Mouse (Mus musculus) bone marrow, adult 2 months (tissue): ENCODE measurements around the gene Ddost. TPM values are rescaled to one million over a fixed set of nuclear protein-coding genes. Genes with fewer than 3 reads are reported as not detected.
A peak's percentile ranks its signal among the peaks of the same experiment; 100 is the strongest.

Experiments used
- H3K27ac ChIP-seq: fragments of 200-500 bp; 2 replicates; pipeline ENCODE4 v1.5.1; 2012; ENCODE audit warnings: low read depth, mild to moderate bottlenecking, control low read depth, inconsistent platforms, low read length; ENCODE audit not compliant: control insufficient read depth, poor library complexity, insufficient read depth
- H3K4me1 ChIP-seq: fragments of 200-500 bp; 2 replicates; pipeline ENCODE4 v1.6.1; 2011; ENCODE audit warnings: low read length; ENCODE audit not compliant: control insufficient read depth, insufficient read depth
- H3K4me3 ChIP-seq: fragments of 200-500 bp; replicated peaks from 2 replicates; pipeline ENCODE3; 2011; ENCODE audit warnings: mild to moderate bottlenecking, low read depth, low read length, control low read depth; ENCODE audit not compliant: control insufficient read depth
- CTCF ChIP-seq: fragments of 200-500 bp; IDR thresholded peaks from 2 replicates; pipeline ENCODE4 v1.5.1; 2011; ENCODE audit warnings: low read length, control low read depth; ENCODE audit not compliant: control insufficient read depth, insufficient read depth
- POLR2A ChIP-seq: fragments of 200-500 bp; IDR thresholded peaks from 2 replicates; pipeline ENCODE4 v1.6.1; 2011; ENCODE audit warnings: low read depth, mild to moderate bottlenecking, control low read depth, low read length, borderline replicate concordance; ENCODE audit not compliant: control insufficient read depth
- WGBS: fragments of 180-500 bp; shearing (Covaris S2); methylation state at CpG from one replicate; pipeline ENCODE4 v1.1.7; 2018; 5-methylcytosine and 5-hydroxymethylcytosine counted together
- polyA plus RNA-seq: library from polyadenylated mRNA; stranded (reverse); fragments of >200 nt; gene quantifications from 2 replicates; pipeline ENCODE4 v1.2.4, GENCODE M21; 2011; ENCODE audit warnings: low replicate concordance; ENCODE audit not compliant: missing spikeins, insufficient read depth, insufficient read length

Ddost gene
- polyA plus RNA-seq, 1 experiment, result 64.8 TPM

GRCm38 (mm10) chr4:138316369-138316768 lies 11.8 kb downstream of the Ddost start:
- Histone ChIP-seq H3K4me1 (no peaks in the 10 kb centered on the region), H3K4me3 (no peak overlapping the region), H3K27ac (no peak overlapping the region)
- TF ChIP-seq CTCF (peak; percentile 37; the same call in 1 of the 2 replicates), POLR2A (no peak)
- 90% methylated on average over 6 of the region's 6 CpGs for WGBS

- Histone ChIP-seq H3K27ac (no peak overlapping the region), H3K4me1 (no peaks in the 10 kb centered on the region), H3K4me3 (no peak overlapping the region)
- TF ChIP-seq CTCF (peak; percentile 92), POLR2A (no peak)
- 68% methylated on average over 6 of the region's 6 CpGs for WGBS
These were observed 14.2 kb downstream of the Ddost start for GRCm38 (mm10) chr4:138318509-138319266.

DNA sequence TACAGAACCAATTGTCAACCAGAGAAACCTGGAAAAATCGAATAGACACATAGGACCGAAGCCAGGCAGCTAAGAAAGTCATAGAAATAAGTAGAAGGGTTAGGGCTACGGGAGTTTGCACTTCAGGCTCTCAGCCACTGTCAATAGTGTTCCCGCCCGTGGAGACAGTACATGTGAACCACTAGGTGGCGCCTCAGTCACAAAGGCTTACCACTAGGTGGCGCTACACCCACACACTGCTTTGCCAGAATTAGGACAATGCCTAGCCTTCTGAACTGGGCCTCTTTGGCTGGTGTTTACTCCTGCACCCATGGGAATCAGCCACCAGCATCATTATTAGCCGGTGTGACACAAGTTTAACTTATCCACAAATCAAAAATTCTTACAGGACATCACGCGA lies 15.0 kb downstream of the Ddost start:
- no peaks in the 10 kb centered on the region for H3K4me1 ChIP-seq
- no peak overlapping the region for H3K27ac ChIP-seq
- TF ChIP-seq CTCF (peak; percentile 100), POLR2A (no peak)
- no peak overlapping the region for H3K4me3 ChIP-seq
- 32% methylated on average over 10 of the region's 10 CpGs for WGBS

GRCm38 (mm10) chr4:138320711-138321110 lies 16.2 kb downstream of the Ddost start:
- WGBS, result 89% methylated on average over 11 of the region's 11 CpGs
- TF ChIP-seq CTCF (no peak), POLR2A (no peak)
- H3K27ac ChIP-seq, result no peak overlapping the region
- no peak overlapping the region for H3K4me3 ChIP-seq
- H3K4me1 ChIP-seq, result peaks cover 2% of the 10 kb centered on the region; the same call in 1 of the 2 replicates

- H3K27ac ChIP-seq, result no peak overlapping the region
- TF ChIP-seq POLR2A (no peak), CTCF (no peak)
- no peak overlapping the region for H3K4me3 ChIP-seq
- WGBS, result 75% methylated on average over 7 of the region's 7 CpGs
- peaks cover 2% of the 10 kb centered on the region; the same call in 1 of the 2 replicates for H3K4me1 ChIP-seq
These were observed 17.0 kb downstream of the Ddost start for GRCm38 (mm10) chr4:138321488-138321887.

DNA sequence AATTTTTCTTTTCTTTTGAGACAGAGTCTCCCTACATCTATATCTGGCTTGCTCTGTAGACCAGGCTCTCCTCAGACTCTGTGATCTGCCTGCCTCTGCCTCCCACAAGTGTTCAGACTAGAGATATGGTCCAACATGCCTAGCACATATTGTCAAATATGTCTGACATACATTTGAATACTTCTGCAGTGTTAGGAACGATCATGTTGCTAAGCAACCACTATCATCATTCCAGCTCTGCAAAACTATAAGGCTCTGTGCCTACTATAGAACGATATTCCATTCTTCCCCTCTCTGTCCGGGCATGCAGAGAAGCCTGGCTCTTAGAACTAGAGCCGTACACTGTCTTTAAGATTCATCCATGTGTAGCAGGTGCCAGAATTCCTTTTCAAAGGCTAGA lies 18.2 kb downstream of the Ddost start:
- Histone ChIP-seq H3K4me1 (peaks cover 2% of the 10 kb centered on the region; the same call in 1 of the 2 replicates), H3K4me3 (no peak overlapping the region), H3K27ac (no peak overlapping the region)
- TF ChIP-seq CTCF (no peak), POLR2A (no peak)
- WGBS, result 87% methylated on average over 4 of the region's 4 CpGs

DNA sequence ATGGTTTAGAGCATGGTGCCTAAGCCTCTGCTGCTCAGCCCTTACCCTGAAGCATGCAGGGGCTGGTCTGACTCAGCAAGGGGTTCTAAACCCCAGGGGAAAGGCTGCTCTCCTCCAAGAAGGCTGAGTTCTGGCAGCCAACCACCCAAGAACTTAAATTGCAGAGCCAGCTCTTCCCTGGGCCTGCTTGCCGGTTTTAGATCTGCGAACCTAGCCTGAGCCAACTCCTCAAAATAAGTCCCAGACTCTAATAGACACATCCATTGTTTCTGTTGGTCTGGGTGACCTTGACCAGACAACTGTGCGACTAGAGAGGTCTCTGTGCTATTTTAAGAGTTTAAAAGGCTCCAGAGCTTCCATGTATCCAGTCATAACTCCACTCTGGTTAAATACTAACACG lies 19.2 kb downstream of the Ddost start:
- Histone ChIP-seq H3K4me1 (peaks cover 2% of the 10 kb centered on the region; the same call in 1 of the 2 replicates), H3K27ac (no peak overlapping the region), H3K4me3 (no peak overlapping the region)
- TF ChIP-seq POLR2A, result no peak
- TF ChIP-seq CTCF, result no peak
- WGBS, result 81% methylated on average over 4 of the region's 4 CpGs

DNA sequence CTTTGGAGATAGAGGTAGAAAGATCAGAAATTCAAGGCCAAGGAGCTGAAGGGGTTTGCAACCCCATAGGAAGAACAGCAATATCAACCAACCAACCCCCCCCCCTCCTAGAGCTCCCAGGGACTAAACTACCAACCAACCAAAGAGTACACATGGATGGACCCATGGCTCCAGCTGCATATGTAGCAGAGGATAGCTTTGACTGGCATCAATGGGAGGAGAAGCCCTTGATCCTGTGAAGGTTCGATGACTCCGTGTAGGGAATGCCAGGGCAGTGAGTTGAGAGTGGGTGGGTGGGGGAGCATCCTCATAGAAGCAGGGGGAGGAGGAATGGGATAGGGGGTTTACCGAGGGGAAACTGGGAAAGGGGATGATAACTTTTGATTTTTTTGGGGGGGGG lies 19.9 kb downstream of the Ddost start:
- Histone ChIP-seq H3K27ac (no peak overlapping the region), H3K4me3 (no peak overlapping the region), H3K4me1 (peaks cover 2% of the 10 kb centered on the region; the same call in 1 of the 2 replicates)
- TF ChIP-seq CTCF (no peak), POLR2A (no peak)
- WGBS, result 84% methylated on average over 3 of the region's 3 CpGs
